Mouse (Mus musculus) brain, embryonic 14.5 days (tissue): ENCODE results near the gene 2310057N15Rik.

Experiments used
- CTCF ChIP-seq: fragments of 200-500 bp; IDR thresholded peaks from 2 replicates; pipeline ENCODE4 v1.5.1; 2012; ENCODE audit warnings: inconsistent platforms, mild to moderate bottlenecking, moderate library complexity, borderline replicate concordance; ENCODE audit not compliant: insufficient read depth, insufficient read length; ENCODE audit errors: extremely low read depth
- POLR2A ChIP-seq: fragments of 200-500 bp; IDR thresholded peaks from 2 replicates; pipeline ENCODE4 v1.6.1; 2012; ENCODE audit warnings: mild to moderate bottlenecking, inconsistent platforms, borderline replicate concordance; ENCODE audit not compliant: poor library complexity, insufficient read depth, insufficient read length, severe bottlenecking; ENCODE audit errors: extremely low read depth

GRCm38 (mm10) chr16:88811827-88812226, 37.8 kb upstream of the 2310057N15Rik start, which contains the start of gene Gm20741:
- TF ChIP-seq CTCF (no peak), POLR2A (no peak)
